Mouse (Mus musculus) limb, embryonic 14.5 days (tissue): ENCODE data around the gene Gmds. TPM values are rescaled to one million over a fixed set of nuclear protein-coding genes. Genes with fewer than 3 reads are reported as not detected.
A peak's percentile ranks its signal among the peaks of the same experiment; 100 is the strongest.

ENCODE experiments used
- ATAC-seq: fragments of 200-750 bp; cut with Nextera tagmentation; 2 replicates; pipeline ENCODE4 v1.8.0; 2017; ENCODE audit warnings: low read depth, moderate number of reproducible peaks, moderate TSS enrichment; ENCODE audit not compliant: low FRiP score
- DNase-seq: peaks from one replicate; pipeline ENCODE4 v3.0.0-alpha.2; 2015; ENCODE audit warnings: low spot score
- H3K27ac ChIP-seq: fragments of 300-500 bp; sonication (generic); replicated peaks from 2 replicates; pipeline ENCODE4 v1.5.1; 2014; ENCODE audit warnings: low read depth, mild to moderate bottlenecking, low read length, moderate library complexity, mixed read lengths
- H3K27me3 ChIP-seq: fragments of 300-500 bp; sonication (generic); 2 replicates; pipeline ENCODE4 v1.6.1; 2014; ENCODE audit warnings: low read length, mixed read lengths; ENCODE audit not compliant: control insufficient read depth, insufficient read depth
- H3K36me3 ChIP-seq: fragments of 300-500 bp; sonication (generic); 2 replicates; pipeline ENCODE4 v1.6.1; 2014; ENCODE audit warnings: mild to moderate bottlenecking, low read length, moderate library complexity, mixed read lengths; ENCODE audit not compliant: control insufficient read depth, insufficient read depth
- H3K4me1 ChIP-seq: fragments of 300-500 bp; sonication (generic); 2 replicates; pipeline ENCODE4 v1.6.1; 2014; ENCODE audit warnings: antibody characterized with exemption, low read length, mixed read lengths; ENCODE audit not compliant: control insufficient read depth, insufficient read depth
- H3K4me2 ChIP-seq: fragments of 300-500 bp; sonication (generic); replicated peaks from 2 replicates; pipeline ENCODE4 v1.6.1; 2014; ENCODE audit warnings: low read depth, mild to moderate bottlenecking, low read length, moderate library complexity; ENCODE audit not compliant: severe bottlenecking
- H3K4me3 ChIP-seq: fragments of 300-500 bp; sonication (generic); replicated peaks from 2 replicates; pipeline ENCODE4 v1.5.1; 2014; ENCODE audit warnings: low read length
- H3K9ac ChIP-seq: fragments of 300-500 bp; sonication (generic); 2 replicates; pipeline ENCODE4 v1.6.1; 2014; ENCODE audit warnings: mild to moderate bottlenecking, low read depth, low read length, moderate library complexity; ENCODE audit not compliant: severe bottlenecking
- H3K9me3 ChIP-seq: fragments of 300-500 bp; sonication (generic); 2 replicates; pipeline ENCODE4 v1.6.1; 2016; ENCODE audit warnings: low read length; ENCODE audit not compliant: control insufficient read depth
- POLR2A ChIP-seq: fragments of 200-500 bp; IDR thresholded peaks from 2 replicates; pipeline ENCODE4 v1.8.0; 2012; ENCODE audit warnings: inconsistent platforms, mild to moderate bottlenecking, moderate library complexity, borderline replicate concordance; ENCODE audit not compliant: insufficient read depth, insufficient read length; ENCODE audit errors: extremely low read depth
- WGBS: fragments of 180-500 bp; shearing (Covaris S2); extraction: QIAGEN DNeasy Blood & Tissue Kit; methylation state at CpG from one replicate; pipeline ENCODE4 v1.1.7; 2014; 5-methylcytosine and 5-hydroxymethylcytosine counted together
- polyA plus RNA-seq, 2 experiments: library from polyadenylated mRNA; depleted of rRNA in 1 of 2; stranded (reverse) in 1 of 2; unstranded in 1 of 2; fragments of >200 nt; fragmentation: Nextera tagmentation in 1 of 2; extraction: Ambion mirVana in 1 of 2; gene quantifications; 2 replicates each; pipeline versions ENCODE4 v1.2.1 to v1.2.3; 2012 to 2014

Gmds gene
- polyA plus RNA-seq, 2 experiments: 31.6 to 39.9 TPM

DNA sequence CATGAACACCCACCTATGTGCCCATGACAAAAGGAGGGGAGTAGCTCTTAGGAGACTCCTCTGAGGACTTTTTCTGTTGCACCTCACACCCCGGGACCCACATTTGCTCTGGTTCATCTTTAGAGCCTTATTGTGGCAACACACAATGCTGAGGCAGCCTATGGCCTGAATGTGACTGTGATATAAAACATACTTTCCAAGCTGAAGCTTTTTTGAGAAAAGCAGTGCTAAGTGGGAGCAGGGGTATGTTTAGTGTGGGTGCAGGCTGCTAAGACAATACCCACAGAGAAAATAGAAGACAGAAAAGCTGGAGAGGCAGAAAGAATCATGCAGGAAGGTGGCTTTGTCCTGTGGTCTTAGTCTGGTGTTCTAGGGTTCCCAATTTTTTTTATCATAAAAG lies 452.8 kb downstream of the Gmds start:
- no peak for TF ChIP-seq POLR2A
- no peak overlapping the region for H3K27ac ChIP-seq
- H3K36me3 ChIP-seq: no peaks in the 10 kb centered on the region
- no peak overlapping the region for H3K9ac ChIP-seq
- H3K4me1 ChIP-seq: no peaks in the 10 kb centered on the region
- 0 out of 2 replicates have a peak, but pooled peaks cover under 1% of the 10 kb centered on the region for H3K9me3 ChIP-seq
- ATAC-seq: no peak
- 78% methylated on average over 1 of the region's 1 CpGs for WGBS
- H3K4me2 ChIP-seq: no peak overlapping the region
- DNase-seq: no peak
- no peaks in the 10 kb centered on the region for H3K27me3 ChIP-seq
- H3K4me3 ChIP-seq: no peak overlapping the region

DNA sequence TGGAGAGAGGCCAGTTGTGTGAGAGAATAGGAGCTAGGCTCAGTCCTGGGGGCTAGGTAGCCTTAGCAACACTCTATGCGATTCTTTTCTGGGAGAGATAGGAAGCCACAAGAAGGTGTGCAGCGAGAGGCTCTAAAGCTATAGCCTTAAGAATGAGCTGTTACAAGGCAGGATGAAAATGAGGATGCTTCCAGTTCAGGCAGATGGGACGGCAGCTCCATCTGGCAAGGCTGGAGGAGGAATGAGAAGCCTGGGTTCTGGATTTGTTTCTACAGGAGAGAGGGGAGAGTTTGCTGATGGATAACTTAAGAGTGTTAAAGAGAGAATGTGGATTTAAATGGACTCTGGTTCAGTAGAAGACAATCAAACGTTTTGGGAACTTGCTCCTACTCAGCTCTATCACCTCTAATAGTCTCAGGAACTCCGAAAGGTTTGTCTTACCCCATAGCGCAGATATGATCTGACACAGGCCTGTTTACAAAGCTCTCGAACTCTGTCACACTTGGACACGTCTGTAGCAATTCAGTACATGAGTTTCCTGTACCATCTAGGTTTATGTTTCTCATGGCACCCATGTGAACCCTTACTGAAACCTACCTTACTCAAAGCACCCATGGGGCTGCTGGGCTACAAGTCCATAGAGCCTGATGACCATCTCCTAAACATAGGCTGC lies 459.6 kb downstream of the Gmds start:
- ATAC-seq (no peak), DNase-seq (no peak)
- H3K9me3 ChIP-seq: no peaks in the 10 kb centered on the region
- H3K36me3 ChIP-seq: no peaks in the 10 kb centered on the region
- TF ChIP-seq POLR2A: no peak
- H3K27ac ChIP-seq: no peak overlapping the region
- no peak overlapping the region for H3K9ac ChIP-seq
- H3K4me1 ChIP-seq: peaks cover 5% of the 10 kb centered on the region; the same call in 1 of the 2 replicates
- no peak overlapping the region for H3K4me3 ChIP-seq
- 81% methylated on average over 8 of the region's 8 CpGs for WGBS
- H3K4me2 ChIP-seq: no peak overlapping the region
- no peaks in the 10 kb centered on the region for H3K27me3 ChIP-seq

DNA sequence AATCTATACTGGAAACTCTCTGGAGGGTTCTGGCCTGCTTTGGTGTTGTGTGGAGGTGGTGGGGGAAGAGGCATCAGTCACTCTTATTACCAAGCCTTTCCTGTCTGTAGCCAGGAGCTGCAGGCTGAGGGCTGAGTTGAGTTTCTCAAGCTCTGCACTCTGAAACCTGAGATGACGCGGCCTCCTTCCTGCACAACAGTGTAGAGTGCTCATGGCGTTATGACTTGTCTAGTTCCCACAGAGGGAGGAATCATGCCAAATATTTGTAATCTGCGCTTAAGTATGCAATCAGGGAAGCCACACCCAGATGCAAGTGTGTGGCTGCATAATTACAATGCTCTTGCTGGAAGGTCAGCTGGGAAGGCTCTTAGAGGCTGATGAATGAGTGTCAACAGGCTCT lies 461.5 kb downstream of the Gmds start:
- Histone ChIP-seq H3K9me3 (no peaks in the 10 kb centered on the region), H3K36me3 (no peaks in the 10 kb centered on the region), H3K27ac (no peak overlapping the region), H3K27me3 (no peaks in the 10 kb centered on the region), H3K4me2 (no peak overlapping the region), H3K4me3 (no peak overlapping the region), H3K9ac (no peak overlapping the region), H3K4me1 (peaks cover 5% of the 10 kb centered on the region; the same call in 1 of the 2 replicates)
- ATAC-seq: 0 out of 2 replicates have a peak, but pooled peaks have one; percentile 41
- peak; percentile 51 for DNase-seq
- WGBS: 38% methylated on average over 4 of the region's 4 CpGs
- TF ChIP-seq POLR2A: no peak

DNA sequence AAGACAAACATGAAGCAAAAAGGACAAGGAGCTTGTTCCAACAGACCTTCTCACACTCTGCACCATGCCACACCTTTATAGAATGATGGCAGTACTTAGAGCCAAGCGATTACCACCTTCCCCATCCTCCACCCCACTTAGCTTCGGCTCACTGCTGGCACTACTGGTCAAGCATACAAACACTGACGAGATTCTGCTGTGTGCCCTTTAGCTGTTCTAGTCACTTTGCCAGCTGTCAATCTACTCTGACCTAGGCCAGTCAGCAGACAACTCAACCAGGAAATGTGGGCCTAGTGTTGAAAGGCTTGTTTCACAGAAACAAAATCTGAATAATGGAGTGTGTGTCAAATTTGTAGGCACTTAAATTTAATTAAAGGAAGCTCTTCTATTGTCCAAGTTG lies 464.1 kb downstream of the Gmds start:
- TF ChIP-seq POLR2A: no peak
- no peak for ATAC-seq

DNA sequence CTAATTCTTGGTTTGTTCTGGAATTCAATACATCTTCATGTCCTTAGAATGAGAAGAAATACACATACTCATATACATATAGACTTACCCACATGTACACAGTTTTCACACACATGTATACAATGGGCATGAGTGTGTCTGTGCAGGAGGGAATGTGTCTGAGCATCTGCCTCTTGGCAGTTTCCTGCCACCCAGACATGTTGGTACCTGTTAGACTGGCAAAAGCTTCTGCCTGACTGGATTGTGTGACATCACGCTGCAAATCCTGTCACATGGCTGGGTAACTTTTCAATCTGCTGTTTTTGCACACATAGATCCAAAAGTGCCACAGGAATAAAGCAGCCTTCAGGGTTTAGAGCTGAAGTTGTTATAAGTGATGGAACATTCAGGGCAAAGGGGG lies 465.3 kb downstream of the Gmds start:
- no peak for TF ChIP-seq POLR2A
- H3K4me3 ChIP-seq: no peak overlapping the region
- H3K9ac ChIP-seq: no peak overlapping the region
- H3K4me2 ChIP-seq: no peak overlapping the region
- H3K9me3 ChIP-seq: no peaks in the 10 kb centered on the region
- peaks cover 5% of the 10 kb centered on the region; the same call in 1 of the 2 replicates for H3K4me1 ChIP-seq
- ATAC-seq (no peak), DNase-seq (no peak)
- H3K27ac ChIP-seq: no peak overlapping the region
- no peaks in the 10 kb centered on the region for H3K36me3 ChIP-seq
- WGBS: 74% methylated on average over 1 of the region's 1 CpGs
- no peaks in the 10 kb centered on the region for H3K27me3 ChIP-seq

More for the DNA sequence above, 464.1 kb downstream of the Gmds start:
- Histone ChIP-seq H3K9ac (no peak overlapping the region), H3K4me2 (no peak overlapping the region), H3K36me3 (no peaks in the 10 kb centered on the region), H3K27ac (no peak overlapping the region), H3K9me3 (no peaks in the 10 kb centered on the region), H3K4me3 (no peak overlapping the region), H3K27me3 (no peaks in the 10 kb centered on the region), H3K4me1 (peaks cover 5% of the 10 kb centered on the region; the same call in 1 of the 2 replicates)
- no peak for DNase-seq
- 78% methylated on average over 3 of the region's 3 CpGs for WGBS
